In genomic region chr10:69476871-69477270, GRCm38 (mm10) we compare ENCODE assay signal across 22 mouse cellular contexts.
A peak's percentile ranks its signal among the peaks of the same experiment; 100 is the strongest.
DNase-seq lines count a peak whose midpoint lies in the region; TF ChIP-seq lines count a peak whose summit lies in the region.
"Had no signal": no experiment of that assay in that cellular context is flagged by ENCODE, and none has a peak within 500 bp of the region (broad histone marks: within the 10 kb centered on the region; RNA-seq: fewer than 3 reads in every experiment).

No protein-coding gene starts in this region.

- H3K4me1 ChIP-seq in heart, adult 2 months (ENCODE audit: control insufficient read depth, insufficient read depth, low read length): no peaks in the 10 kb centered on the region
- H3K4me1 ChIP-seq: embryonic facial prominence, embryonic 12.5 days; forebrain, embryonic 12.5 days had no signal

- H3K27ac ChIP-seq in heart, adult 2 months: no peak overlapping the region
- H3K27ac ChIP-seq: embryonic facial prominence, embryonic 10.5 days; embryonic facial prominence, embryonic 12.5 days; forebrain, embryonic 10.5 days; forebrain, embryonic 12.5 days had no signal

- no peak for TF ChIP-seq POLR2A in heart, adult 2 months (IDR thresholded peaks at IDR 0.05; ENCODE audit: insufficient read depth, low read depth, low read length)

- no peaks in the 10 kb centered on the region for H3K27me3 ChIP-seq in heart, adult 2 months (ENCODE audit: control insufficient read depth, insufficient read depth, low read length)
- H3K27me3 ChIP-seq: CH12.LX; embryonic facial prominence, embryonic 12.5 days; forebrain, embryonic 12.5 days; Patski had no signal

- no peak for TF ChIP-seq EP300 in heart, adult 2 months (IDR thresholded peaks at IDR 0.05; ENCODE audit: insufficient read depth, low read depth, low read length)

- H3K4me3 ChIP-seq in heart, adult 2 months: no peak overlapping the region
- H3K4me3 ChIP-seq: embryonic facial prominence, embryonic 10.5 days; embryonic facial prominence, embryonic 12.5 days; erythroblast, embryonic 14.5 days; forebrain, embryonic 10.5 days; forebrain, embryonic 12.5 days had no signal

- intact Hi-C loops in heart, adult 2 months (cut with DNase I): no loop called here

- 39% methylated on average over 1 of the region's 1 CpGs for WGBS in heart, adult 2 months

- no peaks in the 10 kb centered on the region for H3K79me2 ChIP-seq in heart, adult 2 months (replicated peaks; ENCODE audit: control insufficient read depth, insufficient read depth, low read length)

- no peak overlapping the region for H3K9ac ChIP-seq in heart, adult 2 months (ENCODE audit: low read depth, low read length)
- H3K9ac ChIP-seq: embryonic facial prominence, embryonic 12.5 days; forebrain, embryonic 12.5 days had no signal

- H3K36me3 ChIP-seq in heart, adult 2 months (ENCODE audit: control insufficient read depth, insufficient read depth, low read length): no peaks in the 10 kb centered on the region
- H3K36me3 ChIP-seq: embryonic facial prominence, embryonic 10.5 days; embryonic facial prominence, embryonic 12.5 days; forebrain, embryonic 10.5 days; forebrain, embryonic 12.5 days; G1E had no signal

- DNase-seq in heart, adult 11 months: peak; percentile 50
- no peak for DNase-seq in heart, adult 2 months
- peak; percentile 33 for DNase-seq in R1 (ENCODE audit: low read depth, low spot score)
- DNase-seq in embryo, embryonic 10.5 days (ENCODE audit: low spot score): no peak
- no peak for DNase-seq in urinary bladder, adult 2 months (ENCODE audit: low spot score)
- DNase-seq: adrenal gland, adult 2 months; adrenal gland, postnatal 10 days; adrenal gland, postnatal 25 days; B cell, adult 2 months; cerebellum, adult 11 months; cerebellum, adult 18-20 months; cerebellum, adult 8-10 months; cerebellum, adult 9-11 months; cerebellum, postnatal 36 days had no signal

- no peak for TF ChIP-seq CTCF in heart, adult 2 months (IDR thresholded peaks at IDR 0.05)

Comparison
In these comparisons a context has a peak if more than half of its experiments do, and no peak if none do; other contexts are left out.
1. DNase-seq: peak in heart, adult 11 months (single experiment) and R1 (single experiment); none in heart, adult 2 months (0 of 2), embryo, embryonic 10.5 days (single experiment) and urinary bladder, adult 2 months (single experiment).